Mouse (Mus musculus) embryonic fibroblast, embryonic 13.5 days (primary cell): ENCODE measurements at regions not wholly inside any gene's neighbourhood (a gene's known extent, or its start where the extent isn't known, plus 50 kb on each side); places are given as distances from the start of the nearest gene placed in this dataset.

Experiments used
- CTCF ChIP-seq: IDR thresholded peaks from 2 replicates; pipeline ENCODE4 v1.5.1; 2011; ENCODE audit warnings: mild to moderate bottlenecking, control low read depth, low read length, moderate library complexity, borderline replicate concordance; ENCODE audit not compliant: insufficient read depth
- POLR2A ChIP-seq: IDR thresholded peaks from 2 replicates; pipeline ENCODE4 v1.6.1; 2011; ENCODE audit warnings: low read depth, mild to moderate bottlenecking, control low read depth, low read length, moderate library complexity

GRCm38 (mm10) chr13:44463675-44464074 is 265.6 kb upstream of the Jarid2 start:
- TF ChIP-seq POLR2A = no peak
- no peak for TF ChIP-seq CTCF
